Mouse (Mus musculus) heart, postnatal 10 days (tissue): ENCODE data around the gene Srms. TPM values are rescaled to one million over a fixed set of nuclear protein-coding genes. Genes with fewer than 3 reads are reported as not detected.

Source experiments
- DNase-seq, 2 experiments: peaks; one replicate each; pipeline ENCODE4 v3.0.0; 2021
- intact Hi-C: fragments of 180-260 bp; cut with DNase I; formaldehyde crosslinking; loops from one replicate; pipeline ENCODE4 v1.15.1; 2025
- total RNA-seq, 2 experiments: library from RNA; stranded (reverse); gene quantifications; 2 replicates each; pipeline ENCODE4 v1.2.3; 2021

The Srms gene
- total RNA-seq, 2 experiments from 2014 or later, result 0.17 to 0.25 TPM

GRCm38 (mm10) chr2:181178471-181178870, 34.5 kb downstream of the Srms start:
- intact Hi-C loops, result no loop called here
- no peak for DNase-seq

GRCm38 (mm10) chr2:181178015-181178414, 35.0 kb downstream of the Srms start:
- DNase-seq, result no peak

GRCm38 (mm10) chr2:181174646-181175045, 38.3 kb downstream of the Srms start:
- intact Hi-C loops, result no loop called here
- DNase-seq, result no peak

More at GRCm38 (mm10) chr2:181178015-181178414, 35.0 kb downstream of the Srms start:
- intact Hi-C loops, result no loop called here

GRCm38 (mm10) chr2:181166469-181166868, 46.5 kb downstream of the Srms start:
- DNase-seq, result no peak
- intact Hi-C loops, result no loop called here

GRCm38 (mm10) chr2:181160821-181161220, 52.2 kb downstream of the Srms start:
- intact Hi-C loops, result no loop called here
- no peak for DNase-seq

GRCm38 (mm10) chr2:181159771-181160170, 53.2 kb downstream of the Srms start:
- peak in 1 of 2 experiments; percentile 38 for DNase-seq
- intact Hi-C loops, result no loop called here

GRCm38 (mm10) chr2:181159091-181159514, 53.9 kb downstream of the Srms start:
- peak; percentile 74 to 82 for DNase-seq

DNA sequence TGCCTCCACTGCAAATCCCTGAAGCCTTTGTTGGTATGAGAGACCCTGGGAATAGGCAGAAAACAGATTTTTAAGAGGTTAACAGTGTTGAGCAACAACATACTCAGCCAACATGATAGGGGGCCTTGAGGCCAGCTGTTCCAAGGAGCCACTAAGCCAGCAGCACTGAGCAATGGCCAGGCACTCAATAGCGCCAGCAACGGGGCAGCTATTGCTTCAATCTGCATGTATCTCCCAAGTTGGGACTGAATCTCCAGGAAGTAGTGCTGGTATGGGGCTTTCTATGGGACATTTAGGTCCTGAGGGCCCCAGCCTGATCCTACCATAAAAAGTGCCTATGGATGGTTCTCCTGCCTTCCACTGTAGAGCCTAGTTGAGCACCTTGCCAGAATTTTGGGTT, 54.5 kb downstream of the Srms start:
- intact Hi-C loops, result no loop called here

More at GRCm38 (mm10) chr2:181159091-181159514, 53.9 kb downstream of the Srms start:
- intact Hi-C loops, result no loop called here

DNA sequence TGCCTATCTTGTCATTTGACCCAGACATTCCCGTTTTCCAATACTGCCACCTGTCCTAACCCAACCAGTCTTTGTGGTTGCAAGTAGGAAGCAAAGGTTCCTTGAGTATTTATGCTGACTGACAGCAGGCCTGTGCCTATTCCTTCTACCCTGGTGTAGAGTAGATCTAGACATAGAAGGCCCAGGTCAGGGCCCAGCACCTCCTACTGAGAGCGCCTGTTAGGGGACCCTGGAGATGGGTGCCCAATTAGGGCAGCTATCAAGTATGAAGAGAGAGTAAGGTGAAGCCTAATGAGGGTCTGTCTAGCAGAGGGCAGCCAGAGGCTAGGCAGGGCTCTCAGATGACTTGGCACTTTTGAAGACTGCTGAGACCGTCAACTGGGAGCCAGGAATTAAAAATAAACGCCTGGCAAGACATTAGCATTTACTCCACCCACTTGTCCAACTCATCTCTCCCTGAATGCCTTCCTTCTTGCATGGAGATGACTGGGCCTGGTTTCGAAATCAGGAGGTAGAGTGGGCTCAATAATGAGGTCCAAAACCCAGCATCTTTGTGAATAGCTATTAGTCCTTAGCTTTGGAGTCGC, 55.2 kb downstream of the Srms start:
- intact Hi-C loops, result no loop called here
- DNase-seq, result peak; percentile 49 to 67

More for the DNA sequence above, 54.5 kb downstream of the Srms start:
- DNase-seq, result no peak

GRCm38 (mm10) chr2:181157180-181157579, 55.8 kb downstream of the Srms start:
- no peak for DNase-seq
- intact Hi-C loops, result no loop called here

GRCm38 (mm10) chr2:181156248-181157121, 56.5 kb downstream of the Srms start, which contains the start of gene Eef1a2:
Gene Eef1a2 (minus strand): TSS chr2:181157014.
- peak; percentile 62 to 66 for DNase-seq
- intact Hi-C loops, result no loop called here

DNA sequence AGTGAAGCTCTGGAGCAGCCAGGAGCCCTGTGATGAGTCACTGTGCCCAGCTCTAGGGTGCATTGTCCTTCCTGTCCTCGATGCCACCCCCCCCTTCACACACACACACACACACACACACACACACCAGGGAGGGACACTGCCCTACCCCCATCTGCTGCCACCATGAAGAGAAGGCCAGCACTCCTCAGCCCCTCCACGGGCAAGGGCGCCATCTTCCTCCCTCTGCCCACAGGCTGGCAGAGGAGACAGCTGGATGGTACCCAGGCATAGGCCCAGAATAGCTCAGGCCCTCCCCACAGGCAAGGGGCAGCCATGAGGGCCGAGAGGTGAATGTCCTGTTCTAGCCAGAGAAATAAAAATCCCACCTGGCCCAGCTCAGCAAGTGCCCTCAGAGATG, 57.2 kb downstream of the Srms start:
- peak; percentile 62 to 72 for DNase-seq
- intact Hi-C loops, result no loop called here

Other genes with a start within 250 kb of the Srms start
- 10 to 100 TPM; 47.2 to 50.5 TPM for gene Arfgap1, start 246.0 kb downstream of the Srms start, total RNA-seq
- under 1 TPM; 0.62 to 0.92 TPM for gene Col20a1, start 226.7 kb downstream of the Srms start, total RNA-seq
- gene Chrna4, start 169.6 kb downstream of the Srms start, total RNA-seq, result under 1 TPM; 0.12 to 0.34 TPM
- not detected for gene Kcnq2, start 77.9 kb downstream of the Srms start, total RNA-seq
- gene Eef1a2, start 56.2 kb downstream of the Srms start, total RNA-seq, result 100 to 1,000 TPM; 640 to 727 TPM
- gene Ppdpf, start 25.9 kb downstream of the Srms start, total RNA-seq, result 10 to 100 TPM; 60.7 to 62.1 TPM
- gene Ptk6, start 10.4 kb downstream of the Srms start, total RNA-seq, result not detected
- under 1 TPM in 1 of 2 experiments, not detected in 1; 0.30 TPM for gene Fndc11, start 6.8 kb upstream of the Srms start, total RNA-seq
- gene Helz2, start 28.8 kb upstream of the Srms start, total RNA-seq, result 10 to 100 TPM in 1 of 2 experiments, 1 to 10 TPM in 1; 9.3 to 10.2 TPM
- 10 to 100 TPM; 12.3 to 15.3 TPM for gene Gmeb2, start 74.8 kb upstream of the Srms start, total RNA-seq
- under 1 TPM in 1 of 2 experiments, not detected in 1; 0.37 TPM for gene Stmn3, start 101.3 kb upstream of the Srms start, total RNA-seq
- gene Rtel1, start 106.6 kb upstream of the Srms start, total RNA-seq, result 10 to 100 TPM; 24.8 to 27.7 TPM
- gene Zgpat, start 151.7 kb upstream of the Srms start, total RNA-seq, result 10 to 100 TPM; 19.6 to 19.7 TPM
- gene Arfrp1, start 152.2 kb upstream of the Srms start, total RNA-seq, result 10 to 100 TPM; 38.3 to 40.4 TPM
- gene Lime1, start 166.9 kb upstream of the Srms start, total RNA-seq, result 1 to 10 TPM; 9.3 to 9.9 TPM
- gene Zbtb46, start 246.2 kb upstream of the Srms start, total RNA-seq, result 10 to 100 TPM; 14.8 to 15.9 TPM